Comparison of ENCODE assay signal across 8 mouse cellular contexts in genomic region chr4:44072873-44073441, GRCm38 (mm10). TPM values are rescaled to one million over a fixed set of nuclear protein-coding genes. Genes with fewer than 3 reads are reported as not detected.
DNase-seq lines count a peak whose midpoint lies in the region; ATAC-seq lines count a peak whose summit lies in the region.

No protein-coding gene starts in this region.

- H3K27ac ChIP-seq in kidney, embryonic 15.5 days, result peak overlapping the region; percentile 81
- H3K27ac ChIP-seq in hindbrain, embryonic 16.5 days (ENCODE audit: low read depth, low read length), result peak overlapping the region; percentile 84
- peak overlapping the region; percentile 79 for H3K27ac ChIP-seq in midbrain, embryonic 14.5 days (replicated peaks; ENCODE audit: low read depth, low read length)

- ATAC-seq in kidney, embryonic 15.5 days (replicated peaks; ENCODE audit: low FRiP score), result peak; percentile 67
- peak; percentile 77 for ATAC-seq in hindbrain, embryonic 16.5 days
- peak; percentile 47; the same call in 1 of the 2 replicates for ATAC-seq in midbrain, embryonic 14.5 days (ENCODE audit: low FRiP score, low TSS enrichment)

- H3K4me1 ChIP-seq in kidney, embryonic 15.5 days, result peaks cover 25% of the 10 kb centered on the region
- peaks cover 18% of the 10 kb centered on the region for H3K4me1 ChIP-seq in hindbrain, embryonic 16.5 days (ENCODE audit: control insufficient read depth, insufficient read depth, low read depth, low read length)
- peaks cover 13% of the 10 kb centered on the region for H3K4me1 ChIP-seq in midbrain, embryonic 14.5 days (ENCODE audit: control insufficient read depth, insufficient read depth, low read length)

- intact Hi-C loops in left cerebral cortex, postnatal 10 days (cut with DNase I), result loop anchor here (5.0 kb wide), 1 partner anchor 39 kb away; no protein-coding TSS in a partner anchor

- no peaks in the 10 kb centered on the region for H3K9me3 ChIP-seq in kidney, embryonic 15.5 days (replicated peaks)
- no peaks in the 10 kb centered on the region for H3K9me3 ChIP-seq in hindbrain, embryonic 16.5 days (ENCODE audit: control insufficient read depth, low read length)
- no peaks in the 10 kb centered on the region for H3K9me3 ChIP-seq in midbrain, embryonic 14.5 days (ENCODE audit: control insufficient read depth, low read length)

- no peak for DNase-seq in kidney, adult 9 months
- peak; percentile 12 for DNase-seq in c-Kit-negative CD71-positive TER-119-positive erythroid progenitor cells, embryonic 14.5 days (ENCODE audit: low read depth, low spot score)
- DNase-seq in midbrain, embryonic 14.5 days, result no peak
- DNase-seq in T-cell, adult 2 months (ENCODE audit: low spot score), result no peak
- DNase-seq in spleen, adult 18-20 months, result no peak
- no peak for DNase-seq in left cerebral cortex, postnatal 10 days (ENCODE audit: extremely low spot score in 1 of 2, low spot score in 2 of 2)

- no peaks in the 10 kb centered on the region for H3K27me3 ChIP-seq in kidney, embryonic 15.5 days
- H3K27me3 ChIP-seq in hindbrain, embryonic 16.5 days (replicated peaks; ENCODE audit: control insufficient read depth, insufficient read depth, low read length), result no peaks in the 10 kb centered on the region
- H3K27me3 ChIP-seq in midbrain, embryonic 14.5 days (ENCODE audit: control insufficient read depth, insufficient read depth, low read length), result peaks cover 8% of the 10 kb centered on the region; the same call in 1 of the 2 replicates

- H3K36me3 ChIP-seq in kidney, embryonic 15.5 days, result no peaks in the 10 kb centered on the region
- no peaks in the 10 kb centered on the region for H3K36me3 ChIP-seq in hindbrain, embryonic 16.5 days (ENCODE audit: control insufficient read depth, insufficient read depth, low read length)
- no peaks in the 10 kb centered on the region for H3K36me3 ChIP-seq in midbrain, embryonic 14.5 days (ENCODE audit: control insufficient read depth, insufficient read depth, low read length)

- peak overlapping the region; percentile 82 for H3K4me2 ChIP-seq in kidney, embryonic 15.5 days
- peak overlapping the region; percentile 78 for H3K4me2 ChIP-seq in hindbrain, embryonic 16.5 days (ENCODE audit: low read length)
- H3K4me2 ChIP-seq in midbrain, embryonic 14.5 days (ENCODE audit: low read length), result peak overlapping the region; percentile 66

- H3K4me3 ChIP-seq in kidney, embryonic 15.5 days (replicated peaks), result peak overlapping the region; percentile 94
- H3K4me3 ChIP-seq in hindbrain, embryonic 16.5 days (ENCODE audit: low read length), result peak overlapping the region; percentile 87
- H3K4me3 ChIP-seq in midbrain, embryonic 14.5 days (replicated peaks; ENCODE audit: low read depth, low read length), result peak overlapping the region; percentile 88

- WGBS in kidney, embryonic 15.5 days, result 9% methylated on average over 9 of the region's 9 CpGs
- 12% methylated on average over 9 of the region's 9 CpGs for WGBS in hindbrain, embryonic 16.5 days
- 10% methylated on average over 9 of the region's 9 CpGs for WGBS in midbrain, embryonic 14.5 days

- H3K9ac ChIP-seq in kidney, embryonic 15.5 days, result peak overlapping the region; percentile 80
- peak overlapping the region; percentile 89 for H3K9ac ChIP-seq in hindbrain, embryonic 16.5 days (ENCODE audit: low read depth, low read length)
- peak overlapping the region; percentile 82 for H3K9ac ChIP-seq in midbrain, embryonic 14.5 days (replicated peaks; ENCODE audit: low read length)

RNA-seq across cellular contexts. Expression of gene Gne, which starts 11.0 kb away (rescaled TPM):
- polyA plus RNA-seq in kidney, embryonic 15.5 days (2015; fragmentation: Nextera tagmentation; extraction: Ambion mirVana), result 22.5 and 25.3 TPM in 2 replicates
- polyA plus RNA-seq in hindbrain, embryonic 16.5 days (2015; fragmentation: Nextera tagmentation; extraction: Ambion mirVana), result 27.3 and 31.1 TPM in 2 replicates
- 21.9 and 29.5 TPM in 2 replicates for polyA plus RNA-seq in midbrain, embryonic 14.5 days (2014; fragmentation: Nextera tagmentation; extraction: Ambion mirVana)
- total RNA-seq in left cerebral cortex, postnatal 10 days (2021), result 10 to 100 TPM; 43.4 to 50.7 TPM
